Mouse (Mus musculus): ENCODE results near the gene Slc35g3.

Slc35g3 gene

DNA sequence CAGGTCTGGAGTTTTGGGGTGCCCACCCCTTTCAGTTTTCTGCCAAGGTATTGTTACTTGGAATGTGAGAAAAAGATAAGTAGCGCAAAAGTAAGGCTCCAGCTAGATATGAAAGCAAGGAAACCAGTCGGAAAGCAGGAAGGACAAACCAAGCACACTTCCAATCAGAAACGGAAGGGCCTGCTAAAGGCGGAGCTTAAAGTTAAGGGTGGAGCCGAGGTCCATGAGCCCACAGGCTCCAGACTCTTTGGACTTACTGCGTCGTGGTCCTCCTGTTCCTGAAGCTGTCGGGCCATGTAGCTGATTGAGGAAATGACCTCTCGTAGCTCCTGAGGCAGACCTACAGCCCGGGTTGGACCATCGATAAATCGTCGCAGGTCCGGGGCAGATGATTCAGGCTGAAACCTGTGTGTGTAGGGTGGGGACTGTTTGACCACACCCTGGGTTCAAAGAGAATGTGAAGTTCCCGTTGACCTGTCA lies 23.1 kb upstream of the Slc35g3 start:
- no peak for DNase-seq (ENCODE audit: low read depth, low spot score)

- no peak for DNase-seq (ENCODE audit: low read depth, low spot score)
Measured at GRCm38 (mm10) chr11:69781828-69782227, 20.1 kb upstream of the Slc35g3 start.

DNA sequence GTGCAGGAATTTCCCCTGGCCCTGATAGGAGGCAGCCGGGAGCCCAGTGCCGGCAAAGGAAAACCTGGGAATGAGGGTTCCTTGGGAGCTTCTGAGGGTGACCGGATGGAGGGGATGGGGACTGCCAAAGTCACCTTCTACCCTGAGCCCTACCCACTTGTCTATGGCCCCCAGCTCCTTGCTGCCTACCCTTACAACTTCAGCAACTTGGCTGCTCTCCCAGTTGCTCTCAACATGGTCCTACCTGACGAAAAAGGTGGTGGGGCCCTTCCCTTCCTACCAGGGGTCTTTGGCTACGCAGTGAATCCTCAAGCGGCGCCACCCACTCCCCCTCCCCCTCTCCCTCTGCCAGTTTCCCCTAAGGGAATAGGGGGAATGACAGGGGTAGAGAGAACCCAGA lies 17.2 kb upstream of the Slc35g3 start:
- no peak for DNase-seq (ENCODE audit: low read depth, low spot score)

DNA sequence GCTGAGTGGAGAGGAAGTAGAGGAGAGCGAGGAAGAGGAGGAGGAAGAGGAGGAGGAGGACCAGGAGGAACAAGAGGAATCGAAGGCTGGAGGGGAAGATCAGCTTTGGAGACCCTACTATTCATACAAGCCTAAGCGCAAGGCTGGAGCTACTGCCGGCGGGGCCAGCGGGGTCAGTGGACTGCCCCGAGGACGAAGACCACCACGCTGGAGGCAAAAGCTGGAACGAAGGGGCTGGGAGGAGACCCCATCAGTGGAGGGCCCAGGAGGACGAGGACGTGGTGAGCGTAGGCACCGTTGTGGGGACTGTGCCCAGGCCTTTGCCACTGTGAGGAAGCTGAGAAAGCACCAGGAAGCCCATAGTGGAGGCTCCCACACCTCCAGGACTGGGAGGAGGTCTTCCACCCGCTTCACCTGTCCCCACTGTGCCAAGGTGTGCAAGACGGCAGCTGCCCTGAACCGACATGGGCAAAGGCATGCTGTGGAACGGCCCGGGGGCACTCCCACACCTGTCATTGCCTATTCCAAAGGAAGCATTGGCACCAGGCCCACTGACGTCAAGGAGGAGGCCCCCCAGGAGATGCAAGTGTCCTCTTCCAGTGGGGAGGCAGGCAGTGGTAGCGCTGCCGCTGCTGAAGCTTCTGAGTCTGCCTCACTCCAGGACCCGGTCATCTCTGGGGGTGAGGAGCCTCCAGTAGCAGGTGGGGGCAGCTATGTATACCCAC lies 16.7 kb upstream of the Slc35g3 start:
- DNase-seq (ENCODE audit: low read depth, low spot score): no peak

GRCm38 (mm10) chr11:69777504-69778257 lies 15.9 kb upstream of the Slc35g3 start:
- DNase-seq (ENCODE audit: low read depth, low spot score): no peak

DNA sequence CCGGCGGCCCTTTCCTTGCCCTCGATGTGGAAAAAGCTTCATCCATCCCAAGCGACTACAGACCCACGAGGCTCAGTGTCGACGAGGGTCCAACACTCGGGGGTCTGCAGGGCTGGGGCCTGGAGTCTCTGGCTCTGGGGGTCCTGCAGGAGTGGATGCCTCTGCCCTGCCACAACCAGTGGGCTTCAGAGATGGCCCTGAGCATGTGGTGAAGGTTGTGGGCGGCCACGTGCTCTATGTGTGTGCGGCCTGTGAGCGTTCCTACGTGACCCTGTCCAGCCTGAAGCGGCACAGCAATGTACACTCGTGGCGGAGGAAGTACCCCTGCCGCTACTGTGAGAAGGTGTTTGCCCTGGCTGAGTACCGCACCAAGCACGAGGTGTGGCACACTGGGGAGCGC lies 14.7 kb upstream of the Slc35g3 start:
- DNase-seq (ENCODE audit: low read depth, low spot score): no peak

- no peak for DNase-seq (ENCODE audit: low read depth, low spot score)
Measured at GRCm38 (mm10) chr11:69775716-69776115, 13.9 kb upstream of the Slc35g3 start.

DNA sequence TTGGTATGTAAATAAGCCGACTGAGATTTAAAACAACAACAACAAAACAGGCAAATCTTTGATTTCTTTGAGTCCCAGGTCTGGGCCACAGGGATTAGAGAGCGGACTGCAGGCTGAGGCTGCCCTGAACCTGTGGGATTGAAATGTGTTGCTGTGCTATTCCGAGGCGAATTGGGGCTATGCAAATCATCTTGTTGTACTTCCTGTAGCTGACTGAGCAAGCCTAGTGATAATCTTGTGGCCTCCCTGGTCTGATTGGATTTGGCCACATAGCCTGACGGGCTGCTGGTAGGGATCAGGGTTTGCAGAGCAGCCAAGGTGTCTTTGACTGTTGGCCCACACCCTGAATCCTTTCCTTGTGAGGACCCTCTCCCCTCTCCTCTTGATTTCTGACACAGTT lies 13.2 kb upstream of the Slc35g3 start:
- no peak for DNase-seq (ENCODE audit: low read depth, low spot score)

- DNase-seq (ENCODE audit: low read depth, low spot score): no peak
Measured at GRCm38 (mm10) chr11:69767625-69767909, 5.8 kb upstream of the Slc35g3 start.

- no peak for DNase-seq (ENCODE audit: low read depth, low spot score)
Measured at GRCm38 (mm10) chr11:69766872-69767624, 5.3 kb upstream of the Slc35g3 start.

DNA sequence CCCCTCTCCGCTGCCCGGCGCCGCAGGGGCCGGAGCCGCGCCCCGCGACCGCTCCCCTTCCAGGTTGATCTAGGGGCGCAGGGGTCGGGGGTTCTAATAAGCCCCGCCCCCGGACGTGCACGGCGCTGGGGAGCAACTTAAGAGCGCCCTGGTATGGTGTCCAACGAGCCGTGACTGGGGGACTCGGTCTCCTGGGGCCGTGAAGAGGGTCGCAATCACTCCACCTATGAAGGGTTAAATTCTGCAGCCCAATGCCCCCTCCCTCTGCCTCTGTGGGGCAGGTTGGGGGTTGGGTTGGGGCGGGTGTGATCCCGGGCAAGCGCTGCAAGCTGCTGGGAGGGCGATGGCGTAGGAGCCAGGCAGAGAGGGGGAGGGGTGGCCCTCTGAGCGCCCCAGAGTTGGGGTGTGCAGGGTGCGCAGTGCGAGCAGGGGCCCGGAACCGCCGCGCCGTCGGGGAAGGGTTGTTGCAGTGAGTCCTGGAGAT lies 4.4 kb upstream of the Slc35g3 start:
- DNase-seq (ENCODE audit: low read depth, low spot score): no peak

GRCm38 (mm10) chr11:69765221-69766125 lies 3.7 kb upstream of the Slc35g3 start, which contains the start of gene Zbtb4:
Zbtb4 (plus strand) TSS chr11:69765912.
- DNase-seq (ENCODE audit: low read depth, low spot score): no peak

GRCm38 (mm10) chr11:69763551-69763950 lies 1.8 kb upstream of the Slc35g3 start:
- peak; percentile 47 for DNase-seq (ENCODE audit: low read depth, low spot score)

GRCm38 (mm10) chr11:69760901-69761200 lies 917 bp downstream of the Slc35g3 start:
- no peak for DNase-seq (ENCODE audit: low read depth, low spot score)

GRCm38 (mm10) chr11:69760160-69760900 lies 1.4 kb downstream of the Slc35g3 start:
- DNase-seq (ENCODE audit: low read depth, low spot score): no peak

- peak; percentile 96 for DNase-seq (ENCODE audit: low read depth, low spot score)
Measured at GRCm38 (mm10) chr11:69758971-69759721, 2.6 kb downstream of the Slc35g3 start.

GRCm38 (mm10) chr11:69758478-69758970 lies 3.2 kb downstream of the Slc35g3 start, which contains the start of gene Polr2a:
Polr2a (minus strand) TSS chr11:69758637.
- peak; percentile 95 for DNase-seq (ENCODE audit: low read depth, low spot score)

DNA sequence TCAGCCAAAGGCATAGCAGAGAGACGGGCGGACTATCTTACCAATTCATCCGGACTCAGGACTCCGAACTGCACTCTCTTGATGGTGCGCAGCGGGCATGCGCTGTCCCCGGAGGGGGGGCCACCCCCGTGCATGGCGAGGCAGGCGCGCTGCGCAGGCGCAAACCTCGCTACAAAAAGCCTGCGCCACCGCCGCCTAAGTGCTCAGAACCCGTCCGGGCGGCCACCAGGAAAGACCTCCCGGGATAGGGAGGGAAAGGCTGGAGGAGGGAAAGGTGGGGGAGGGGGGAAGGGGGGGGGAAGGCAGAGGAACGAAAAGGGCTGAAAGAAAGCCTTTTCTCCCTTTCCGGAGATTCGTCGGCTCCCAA lies 3.7 kb downstream of the Slc35g3 start:
- peak; percentile 94 for DNase-seq (ENCODE audit: low read depth, low spot score)

GRCm38 (mm10) chr11:69757303-69758089 lies 4.3 kb downstream of the Slc35g3 start:
- peak; percentile 26 for DNase-seq (ENCODE audit: low read depth, low spot score)
